Mouse (Mus musculus): ENCODE results near the gene Ston2. TPM values are rescaled to one million over a fixed set of nuclear protein-coding genes. Genes with fewer than 3 reads are reported as not detected.

The Ston2 gene
- total and polyA plus RNA-seq, 2 experiments from 2014 or later = 7.7 to 8.8 TPM

DNA sequence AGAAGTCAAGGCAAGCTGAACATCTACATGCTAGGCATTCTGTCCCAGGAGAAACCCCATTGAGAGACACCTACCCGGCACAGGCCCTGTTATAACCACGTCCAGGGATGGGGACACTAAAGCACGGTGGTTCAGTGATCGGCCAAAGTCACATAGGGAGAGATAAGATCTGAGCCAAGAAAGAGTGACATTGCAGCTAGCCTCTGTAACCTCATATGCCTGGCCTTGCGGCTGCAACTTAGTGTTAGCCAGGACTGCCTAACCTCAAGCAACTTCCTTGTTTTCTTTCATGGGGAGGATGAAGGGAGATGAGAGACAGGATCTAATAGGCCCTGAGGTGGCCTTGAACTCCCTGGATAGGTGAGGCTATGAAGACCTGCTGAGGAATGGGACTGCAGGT is 122.8 kb downstream of the Ston2 start:
- H3K9me3 ChIP-seq (ENCODE audit: low read length) = no peaks in the 10 kb centered on the region
- H3K4me1 ChIP-seq (ENCODE audit: insufficient read depth) = no peaks in the 10 kb centered on the region
- no peak overlapping the region for H3K4me2 ChIP-seq (ENCODE audit: low read depth)
- no peak for TF ChIP-seq CTCF (IDR thresholded peaks at IDR 0.05; ENCODE audit: low read depth)
- 94% methylated on average over 5 of the region's 5 CpGs for WGBS
- no peaks in the 10 kb centered on the region for H3K36me3 ChIP-seq (ENCODE audit: insufficient read depth)
- no peak overlapping the region for H3K27ac ChIP-seq (ENCODE audit: low read depth, low read length)
- no peak overlapping the region for H3K4me3 ChIP-seq (ENCODE audit: low read depth, low read length)
- DNase-seq = no peak
- no peak for ATAC-seq
- no peaks in the 10 kb centered on the region for H3K27me3 ChIP-seq (ENCODE audit: insufficient read depth, low read length)
- no peak overlapping the region for H3K9ac ChIP-seq

DNA sequence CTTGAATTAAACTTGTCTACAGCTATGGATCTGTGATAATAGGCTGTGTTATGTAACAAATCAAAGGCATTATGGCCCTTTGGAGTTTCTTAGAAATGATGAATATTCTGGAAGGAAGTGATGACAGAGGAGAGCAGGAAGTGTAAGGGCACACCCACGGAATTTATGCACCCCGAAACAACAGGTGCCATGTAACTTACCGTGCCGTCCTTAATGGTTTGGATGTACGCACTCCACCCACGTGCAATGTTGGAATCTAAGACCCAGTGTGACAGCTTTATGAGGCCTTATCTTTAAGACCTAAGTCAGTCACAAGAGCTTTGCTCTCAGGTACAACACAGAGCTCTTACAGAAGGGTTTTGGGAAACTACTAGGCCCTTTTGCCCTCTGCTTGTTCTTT is 124.9 kb downstream of the Ston2 start:
- WGBS = 90% methylated on average over 6 of the region's 6 CpGs
- DNase-seq (no peak), ATAC-seq (no peak)
- Histone ChIP-seq H3K27ac (ENCODE audit: low read depth, low read length) (no peak overlapping the region), H3K4me2 (ENCODE audit: low read depth) (no peak overlapping the region), H3K9ac (no peak overlapping the region), H3K9me3 (ENCODE audit: low read length) (no peaks in the 10 kb centered on the region), H3K36me3 (ENCODE audit: insufficient read depth) (no peaks in the 10 kb centered on the region), H3K27me3 (ENCODE audit: insufficient read depth, low read length) (no peaks in the 10 kb centered on the region), H3K4me3 (ENCODE audit: low read depth, low read length) (no peak overlapping the region), H3K4me1 (ENCODE audit: insufficient read depth) (no peaks in the 10 kb centered on the region)
- TF ChIP-seq CTCF (IDR thresholded peaks at IDR 0.05; ENCODE audit: low read depth) = no peak

DNA sequence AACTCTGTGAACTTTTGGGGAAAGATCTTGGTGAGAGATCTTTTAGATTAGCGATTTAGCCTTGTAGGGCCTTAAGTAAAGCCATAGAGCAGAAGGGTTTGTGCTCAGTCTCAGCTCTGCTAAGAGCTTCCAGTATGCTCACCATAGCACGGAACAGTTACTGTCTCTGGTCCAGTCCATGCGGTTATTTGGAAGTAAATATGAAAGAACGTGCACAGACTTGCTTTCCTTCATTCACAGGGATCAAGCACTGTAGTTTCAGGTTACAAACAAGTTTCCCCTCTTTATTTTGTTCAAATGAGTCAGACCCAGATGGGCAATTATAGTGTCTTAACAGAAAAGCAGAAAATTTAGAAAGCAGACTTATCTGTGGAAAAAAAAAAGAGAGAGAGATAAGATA is 125.3 kb downstream of the Ston2 start:
- H3K36me3 ChIP-seq (ENCODE audit: insufficient read depth) = no peaks in the 10 kb centered on the region
- H3K27ac ChIP-seq (ENCODE audit: low read depth, low read length) = no peak overlapping the region
- no peaks in the 10 kb centered on the region for H3K4me1 ChIP-seq (ENCODE audit: insufficient read depth)
- no peak for DNase-seq
- no peak overlapping the region for H3K4me3 ChIP-seq (ENCODE audit: low read depth, low read length)
- WGBS = 79% methylated on average over 4 of the region's 4 CpGs
- no peak overlapping the region for H3K9ac ChIP-seq
- no peak overlapping the region for H3K4me2 ChIP-seq (ENCODE audit: low read depth)
- no peaks in the 10 kb centered on the region for H3K9me3 ChIP-seq (ENCODE audit: low read length)
- no peak for ATAC-seq
- H3K27me3 ChIP-seq (ENCODE audit: insufficient read depth, low read length) = no peaks in the 10 kb centered on the region
- no peak for TF ChIP-seq CTCF (IDR thresholded peaks at IDR 0.05; ENCODE audit: low read depth)

DNA sequence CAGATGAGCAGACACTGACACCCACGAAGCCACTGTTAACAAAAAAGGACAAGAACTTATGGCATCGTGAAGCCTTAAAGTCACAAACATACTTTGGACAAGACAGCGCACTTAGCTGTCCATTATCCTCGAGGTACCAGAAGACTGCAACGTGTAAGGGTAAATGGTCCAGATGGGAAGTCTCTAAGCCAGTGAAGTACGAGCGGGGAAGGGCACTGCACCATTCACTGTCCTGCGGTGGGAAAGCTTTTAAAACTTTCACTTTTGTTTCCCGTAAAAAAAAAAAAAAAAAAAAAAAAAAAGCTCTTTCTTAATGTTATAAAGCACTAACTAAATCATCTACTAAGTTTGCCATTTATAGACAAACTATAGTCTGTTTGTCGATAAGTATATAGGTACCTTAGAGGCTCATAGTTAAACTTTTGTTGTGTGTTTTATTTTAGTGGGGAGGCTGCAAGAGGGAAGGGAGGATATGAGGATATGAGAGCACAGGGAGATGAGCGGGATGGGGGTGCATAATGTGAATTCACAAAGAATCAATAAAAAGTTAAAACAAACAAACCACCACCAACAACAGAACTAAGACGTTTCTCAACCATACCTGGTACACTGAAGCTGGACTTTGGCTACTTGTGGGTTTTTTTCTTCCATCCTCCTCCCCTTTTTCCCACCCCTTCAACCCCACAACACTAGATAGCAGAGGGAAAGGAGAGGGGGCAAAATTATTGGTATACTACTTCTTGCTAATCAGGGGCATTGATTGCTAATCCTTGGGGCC is 127.4 kb downstream of the Ston2 start:
- Histone ChIP-seq H3K4me2 (ENCODE audit: low read depth) (no peak overlapping the region), H3K27ac (ENCODE audit: low read depth, low read length) (no peak overlapping the region), H3K9me3 (ENCODE audit: low read length) (no peaks in the 10 kb centered on the region), H3K27me3 (ENCODE audit: insufficient read depth, low read length) (no peaks in the 10 kb centered on the region), H3K36me3 (ENCODE audit: insufficient read depth) (no peaks in the 10 kb centered on the region), H3K9ac (no peak overlapping the region), H3K4me1 (ENCODE audit: insufficient read depth) (no peaks in the 10 kb centered on the region), H3K4me3 (ENCODE audit: low read depth, low read length) (no peak overlapping the region)
- 90% methylated on average over 12 of the region's 12 CpGs for WGBS
- no peak for TF ChIP-seq CTCF (IDR thresholded peaks at IDR 0.05; ENCODE audit: low read depth)
- DNase-seq = no peak
- no peak for ATAC-seq

DNA sequence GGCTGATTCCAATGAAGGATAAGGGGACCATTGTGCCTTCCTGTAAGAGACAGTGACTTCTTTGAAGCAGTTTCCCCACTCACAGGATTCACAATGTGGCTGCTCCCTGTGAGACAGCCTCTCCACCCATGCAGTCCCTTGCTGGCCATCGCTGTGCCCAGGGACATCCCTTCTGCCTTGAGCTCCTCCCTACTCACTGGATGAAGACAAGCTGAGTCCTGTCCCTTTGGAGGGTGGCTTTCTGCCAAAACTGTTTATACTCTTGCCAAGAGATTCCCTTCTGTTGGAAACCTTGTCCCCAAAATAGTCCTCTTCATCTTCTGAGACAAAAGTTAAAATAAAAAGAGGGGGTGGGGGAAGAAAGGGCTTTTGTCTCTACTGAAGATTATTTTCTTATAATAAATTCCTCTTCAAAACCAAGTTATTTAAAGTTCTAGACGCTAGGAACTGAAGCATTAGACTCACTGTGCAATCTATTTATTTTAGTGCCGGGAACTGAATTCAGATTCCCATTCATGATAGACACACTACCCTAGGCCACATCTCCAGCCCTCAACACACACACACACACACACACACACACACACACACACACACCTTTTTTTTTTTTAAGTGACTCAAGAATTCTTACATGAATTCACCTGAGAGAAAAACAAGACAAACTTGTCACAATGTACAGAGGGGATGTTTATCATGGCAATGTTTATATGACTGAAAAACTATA is 133.6 kb downstream of the Ston2 start:
- 39% methylated on average over 3 of the region's 3 CpGs for WGBS
- DNase-seq = peak; percentile 47
- Histone ChIP-seq H3K27ac (ENCODE audit: low read depth, low read length) (no peak overlapping the region), H3K36me3 (ENCODE audit: insufficient read depth) (no peaks in the 10 kb centered on the region), H3K27me3 (ENCODE audit: insufficient read depth, low read length) (no peaks in the 10 kb centered on the region), H3K4me2 (ENCODE audit: low read depth) (no peak overlapping the region), H3K9ac (no peak overlapping the region), H3K4me1 (ENCODE audit: insufficient read depth) (no peaks in the 10 kb centered on the region), H3K9me3 (ENCODE audit: low read length) (no peaks in the 10 kb centered on the region), H3K4me3 (ENCODE audit: low read depth, low read length) (no peak overlapping the region)
- peak; percentile 85 for ATAC-seq
- TF ChIP-seq CTCF (IDR thresholded peaks at IDR 0.05; ENCODE audit: low read depth) = no peak

DNA sequence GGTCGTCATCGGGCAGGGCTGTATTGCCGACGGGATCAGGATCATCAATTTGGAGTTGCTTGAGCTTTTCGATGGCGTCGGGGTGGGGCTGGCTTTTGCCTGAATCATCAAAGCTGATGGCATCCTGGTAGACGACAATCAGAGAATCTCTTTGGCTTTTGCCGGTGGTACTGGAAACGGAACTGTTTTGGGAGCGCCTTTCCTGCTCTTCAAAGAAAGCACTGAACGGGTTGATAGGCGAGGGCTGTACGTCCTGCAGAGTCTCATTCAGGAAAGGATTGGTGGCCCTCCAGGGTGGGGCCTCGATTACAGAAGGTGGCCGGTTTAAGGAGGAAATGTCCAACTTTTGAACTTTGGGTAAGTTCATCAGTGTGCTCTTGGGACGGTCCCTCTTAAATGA is 139.8 kb downstream of the Ston2 start:
- no peaks in the 10 kb centered on the region for H3K36me3 ChIP-seq (ENCODE audit: insufficient read depth)
- no peaks in the 10 kb centered on the region for H3K27me3 ChIP-seq (ENCODE audit: insufficient read depth, low read length)
- 97% methylated on average over 17 of the region's 17 CpGs for WGBS
- no peak overlapping the region for H3K9ac ChIP-seq
- DNase-seq = no peak
- H3K4me2 ChIP-seq (ENCODE audit: low read depth) = no peak overlapping the region
- H3K27ac ChIP-seq (ENCODE audit: low read depth, low read length) = no peak overlapping the region
- no peak for TF ChIP-seq CTCF (IDR thresholded peaks at IDR 0.05; ENCODE audit: low read depth)
- H3K4me3 ChIP-seq (ENCODE audit: low read depth, low read length) = no peak overlapping the region
- no peak for ATAC-seq
- H3K9me3 ChIP-seq (ENCODE audit: low read length) = no peaks in the 10 kb centered on the region
- no peaks in the 10 kb centered on the region for H3K4me1 ChIP-seq (ENCODE audit: insufficient read depth)
